Mouse (Mus musculus): ENCODE data around the gene Gpr137b. TPM values are rescaled to one million over a fixed set of nuclear protein-coding genes. Genes with fewer than 3 reads are reported as not detected.
"Not testable (repeated sequence)": the region's sequence is repeated elsewhere in the genome, so short reads cannot be mapped to it uniquely, and the experiment has no call there.

Gpr137b gene
- polyA plus RNA-seq, 1 experiment from 2014 or later, result 63.3 TPM

DNA sequence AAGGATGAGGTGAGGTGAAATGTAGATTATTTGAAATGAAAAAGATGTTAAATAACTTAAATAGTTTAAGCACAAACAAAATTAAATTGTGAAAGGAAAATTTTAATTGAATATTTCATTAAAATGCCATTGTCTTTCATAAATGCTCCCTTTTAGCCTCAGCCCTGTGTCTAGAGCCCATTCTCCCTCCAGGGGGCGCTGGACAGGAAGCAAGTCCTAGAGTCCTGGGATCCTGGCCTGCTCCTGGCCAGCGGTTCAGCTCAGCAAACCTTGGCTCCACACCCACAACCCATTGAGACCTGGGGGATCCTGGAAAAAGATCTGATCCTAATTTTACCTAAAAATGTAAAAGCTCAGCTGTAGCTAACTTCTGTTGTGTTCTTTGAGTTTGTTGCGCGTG lies 44.5 kb downstream of the Gpr137b start:
- peak; percentile 59 for TF ChIP-seq CTCF (IDR thresholded peaks at IDR 0.05)
- DNase-seq (ENCODE audit: low read depth, low spot score) (no peak), ATAC-seq (peak; percentile 57)
- ChIA-PET POLR2A (interaction anchor here (0.6 kb wide), 1 partner anchor 440 kb away, joined by 3 read pairs; no protein-coding TSS in a partner anchor), CTCF (interaction anchor here (1.0 kb wide), 1 partner anchor 21 kb away, joined by 3 read pairs; no protein-coding TSS in a partner anchor)
- in situ Hi-C loops (cut with MboI; ENCODE audit: low pct_unique_long_range_greater_than_20kb), result loop anchor here (5.0 kb wide), 1 partner anchor 742 kb away; no protein-coding TSS in a partner anchor
- no peaks in the 10 kb centered on the region for H3K27me3 ChIP-seq

DNA sequence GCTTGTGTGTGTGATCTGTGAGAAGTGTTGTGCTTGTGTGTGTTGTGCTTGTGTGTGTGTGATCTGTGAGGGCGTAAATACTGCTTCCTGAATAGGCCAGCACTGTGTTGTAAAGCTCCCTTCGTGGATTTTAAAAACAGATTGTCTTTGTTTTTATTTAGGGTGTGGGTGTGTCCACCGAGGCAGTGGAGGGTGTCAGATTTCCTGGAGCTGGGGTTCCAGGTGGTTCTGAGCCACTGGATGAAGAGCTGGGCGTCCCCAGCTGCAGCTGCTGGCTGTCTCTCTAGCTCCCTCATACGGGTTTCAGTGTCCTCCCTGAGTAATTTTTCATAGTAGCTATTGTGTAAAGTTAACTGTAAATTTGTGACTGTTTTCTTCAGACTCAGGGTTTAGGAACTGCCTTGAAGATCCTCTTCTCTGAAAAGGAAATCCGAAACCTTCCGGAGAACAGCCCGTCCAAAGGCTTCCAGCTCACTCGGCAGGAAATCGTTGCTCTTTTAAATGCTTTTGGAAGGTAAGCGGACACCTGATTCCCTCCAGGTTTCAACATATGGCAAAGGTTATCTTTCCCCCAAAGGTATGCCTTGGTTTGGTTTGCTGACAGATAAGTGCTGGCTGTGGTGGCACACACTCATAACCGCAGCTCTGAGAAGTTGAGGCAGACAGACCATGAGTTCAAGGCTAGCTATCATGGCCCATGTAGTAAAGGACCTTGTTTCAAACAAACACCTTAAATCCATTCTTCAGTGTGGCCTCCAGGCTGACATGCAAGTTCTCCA lies 46.0 kb downstream of the Gpr137b start:
- ATAC-seq; POLR2A ChIA-PET; CTCF ChIA-PET; H3K27me3 ChIP-seq; DNase-seq (ENCODE audit: low read depth, low spot score): not testable (repeated sequence)
- in situ Hi-C loops (cut with MboI; ENCODE audit: low pct_unique_long_range_greater_than_20kb), result loop anchor here (5.0 kb wide), 1 partner anchor 741 kb away; no protein-coding TSS in a partner anchor

DNA sequence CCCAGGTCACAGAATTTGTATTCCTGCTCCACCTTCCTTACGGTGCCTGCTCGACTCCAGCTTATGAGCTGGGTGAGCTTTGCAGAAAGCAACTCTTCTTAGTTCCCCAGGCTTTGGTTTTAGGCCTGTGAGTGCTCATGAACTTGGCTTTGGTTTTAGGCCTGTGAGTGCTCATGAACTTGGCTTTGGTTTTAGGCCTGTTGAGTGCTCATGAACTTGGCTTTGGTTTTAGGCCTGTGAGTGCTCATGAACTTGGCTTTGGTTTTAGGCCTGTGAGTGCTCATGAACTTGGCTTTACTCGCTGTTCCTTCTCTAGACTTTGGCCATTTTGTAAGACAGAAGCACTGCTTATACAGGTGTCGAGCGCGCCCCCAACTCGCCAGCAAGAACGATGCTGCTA lies 56.5 kb downstream of the Gpr137b start:
- POLR2A ChIA-PET; ATAC-seq; in situ Hi-C loops (cut with MboI; ENCODE audit: low pct_unique_long_range_greater_than_20kb): not testable (repeated sequence)

DNA sequence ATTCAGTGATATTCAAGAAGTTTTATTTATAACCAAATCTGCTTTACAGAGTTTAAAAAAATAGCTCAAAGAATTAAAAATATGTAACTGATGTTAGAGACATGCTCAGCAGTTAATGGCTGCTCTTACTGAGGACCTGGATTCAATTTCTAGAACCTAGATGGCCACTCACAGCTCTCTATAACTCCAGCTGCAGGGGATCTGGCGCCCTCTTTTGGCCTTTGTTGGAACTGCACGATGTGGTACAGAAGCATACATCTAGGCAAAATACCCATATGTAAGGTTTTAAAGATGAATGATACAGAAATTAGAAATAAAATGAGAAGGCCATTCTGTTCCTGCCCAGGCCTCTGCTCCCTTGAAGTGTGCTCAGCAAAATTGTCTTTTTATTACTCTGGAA lies 64.9 kb downstream of the Gpr137b start:
- CTCF ChIA-PET, result interaction anchor here (0.6 to 2.2 kb wide), 9 partner anchors 20 to 427 kb away, joined by 3 to 51 read pairs (median 3); no protein-coding TSS in a partner anchor
- DNase-seq (ENCODE audit: low read depth, low spot score) (peak; percentile 30), ATAC-seq (peak; percentile 85)
- POLR2A ChIA-PET, result no interaction called here
- in situ Hi-C loops (cut with MboI; ENCODE audit: low pct_unique_long_range_greater_than_20kb), result loop anchor here (5.0 kb wide), 2 partner anchors 167 to 402 kb away; no protein-coding TSS in a partner anchor
- no peaks in the 10 kb centered on the region for H3K27me3 ChIP-seq
- peak; percentile 98 for TF ChIP-seq CTCF (IDR thresholded peaks at IDR 0.05)

More for the DNA sequence above, 56.5 kb downstream of the Gpr137b start:
- CTCF ChIA-PET; DNase-seq (ENCODE audit: low read depth, low spot score); H3K27me3 ChIP-seq: not testable (repeated sequence)

Other genes with a start within 250 kb of the Gpr137b start
- 0.55 TPM for gene Prl2c5, start 211.3 kb downstream of the Gpr137b start, polyA plus RNA-seq (2021)
- gene Nid1, start 43.5 kb upstream of the Gpr137b start, polyA plus RNA-seq (2021), result 0.50 TPM
- 28.2 TPM for gene Lyst, start 196.4 kb upstream of the Gpr137b start, polyA plus RNA-seq (2021)